Mouse (Mus musculus): Measurements from ENCODE around the gene Gna11. TPM values are rescaled to one million over a fixed set of nuclear protein-coding genes. Genes with fewer than 3 reads are reported as not detected.

Gna11 gene
- polyA plus RNA-seq, 1 experiment from 2014 or later = 97.6 TPM

DNA sequence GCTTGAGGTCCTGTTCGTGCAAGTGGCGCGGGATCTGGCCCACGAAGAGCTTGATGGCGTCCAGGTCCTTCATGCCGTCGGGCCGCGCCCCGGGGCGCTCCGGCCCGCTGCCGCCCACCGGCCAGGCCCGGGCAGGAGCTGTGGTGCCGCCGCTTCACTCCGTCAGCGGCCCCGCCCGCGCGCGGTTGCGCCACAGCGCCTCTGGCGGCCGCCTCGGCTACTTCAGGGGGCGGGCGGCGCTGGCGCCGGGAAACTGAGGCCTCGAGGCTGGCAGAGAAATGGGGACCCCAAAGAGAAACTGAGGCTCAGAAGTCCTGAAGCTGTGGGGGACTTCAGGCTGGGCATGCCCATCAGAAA lies 62.5 kb downstream of the Gna11 start, which contains the start of gene Celf5:
Celf5 (minus strand) TSS at position 177 of the 357 bp plus-strand sequence.
- peak within 1 kb of the TSS; percentile 85 for H3K9ac ChIP-seq (ENCODE audit: low read length)
- 0% methylated on average over 24 of the region's 36 CpGs for WGBS
- ATAC-seq (peak; percentile 81), DNase-seq (ENCODE audit: low spot score) (peak; percentile 67)
- peak within 1 kb of the TSS; percentile 72 for H3K4me3 ChIP-seq (ENCODE audit: low read depth, low read length)
- H3K9me3 ChIP-seq (replicated peaks; ENCODE audit: control insufficient read depth, low read length) = no peaks in the 10 kb centered on the region
- H3K27me3 ChIP-seq (replicated peaks; ENCODE audit: control insufficient read depth, insufficient read depth, low read length) = no peaks in the 10 kb centered on the region
- H3K27ac ChIP-seq (ENCODE audit: low read depth, low read length) = peak within 1 kb of the TSS; percentile 70
- H3K4me1 ChIP-seq (ENCODE audit: control insufficient read depth, insufficient read depth, low read length) = peaks cover 23% of the 10 kb centered on the region
- peak within 1 kb of the TSS; percentile 60 for H3K4me2 ChIP-seq (ENCODE audit: low read length)
- peaks cover 15% of the 10 kb centered on the region for H3K36me3 ChIP-seq (ENCODE audit: control insufficient read depth, insufficient read depth, low read length)

DNA sequence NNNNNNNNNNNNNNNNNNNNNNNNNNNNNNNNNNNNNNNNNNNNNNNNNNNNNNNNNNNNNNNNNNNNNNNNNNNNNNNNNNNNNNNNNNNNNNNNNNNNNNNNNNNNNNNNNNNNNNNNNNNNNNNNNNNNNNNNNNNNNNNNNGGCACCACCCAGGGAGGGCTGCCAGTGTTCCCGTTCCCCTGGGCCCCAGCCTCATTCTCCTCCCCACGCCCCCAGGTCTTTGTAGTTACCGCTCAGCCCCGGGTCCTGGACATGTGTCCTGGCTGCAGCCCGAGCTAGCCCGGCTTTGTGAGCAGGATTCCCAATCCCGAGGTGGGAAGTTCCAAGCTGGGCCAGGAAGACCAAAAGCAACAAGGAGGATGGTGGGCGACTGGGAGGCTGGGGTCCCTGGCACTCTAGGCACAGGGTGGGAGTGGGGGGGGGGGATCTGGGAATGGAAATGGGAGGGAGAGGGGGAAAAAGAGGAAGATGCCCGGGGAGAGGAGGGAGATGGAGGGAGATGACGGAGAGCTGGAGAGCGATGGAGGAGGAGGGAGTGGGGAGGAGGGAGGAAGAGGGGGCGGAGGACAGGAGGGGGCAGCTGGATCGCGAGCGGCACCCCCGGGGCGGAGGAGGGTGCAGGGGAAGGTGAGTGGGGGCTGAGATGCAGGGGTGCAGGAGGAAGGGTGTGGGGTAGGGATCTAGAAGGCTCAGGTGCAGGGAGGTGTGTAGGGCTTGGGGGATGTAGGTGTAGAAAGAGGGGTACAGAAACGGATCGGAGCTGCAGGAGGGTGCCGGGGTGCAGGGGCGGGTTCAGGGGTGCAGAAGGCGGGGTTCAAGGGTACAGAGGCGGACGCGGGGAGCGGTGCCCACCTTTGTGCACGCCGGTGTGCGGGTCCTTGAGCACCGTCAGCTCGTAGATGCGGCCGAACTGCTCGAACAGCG lies 63.1 kb downstream of the Gna11 start:
- peak overlapping the region; percentile 60 for H3K4me2 ChIP-seq (ENCODE audit: low read length)
- peaks cover 24% of the 10 kb centered on the region for H3K4me1 ChIP-seq (ENCODE audit: control insufficient read depth, insufficient read depth, low read length)
- peak overlapping the region; percentile 72 for H3K4me3 ChIP-seq (ENCODE audit: low read depth, low read length)
- peak overlapping the region; percentile 70 for H3K27ac ChIP-seq (ENCODE audit: low read depth, low read length)
- H3K27me3 ChIP-seq (replicated peaks; ENCODE audit: control insufficient read depth, insufficient read depth, low read length) = no peaks in the 10 kb centered on the region
- ATAC-seq (peak; percentile 45), DNase-seq (ENCODE audit: low spot score) (peak; percentile 55)
- 3% methylated on average over 28 of the region's 35 CpGs for WGBS
- H3K36me3 ChIP-seq (ENCODE audit: control insufficient read depth, insufficient read depth, low read length) = peaks cover 9% of the 10 kb centered on the region
- peak overlapping the region; percentile 85 for H3K9ac ChIP-seq (ENCODE audit: low read length)
- no peaks in the 10 kb centered on the region for H3K9me3 ChIP-seq (replicated peaks; ENCODE audit: control insufficient read depth, low read length)

Small RNA genes lying within 50 kb of the gene (microRNA-seq; reads per million reads assigned to microRNA genes)
- gene Gm25595 = not detected

Other genes starting within 250 kb of the Gna11 start
- gene Cactin, start 224.1 kb downstream of the Gna11 start, polyA plus RNA-seq (2014; fragmentation: Nextera tagmentation; extraction: Ambion mirVana) = 16.8 and 22.2 TPM in 2 replicates
- gene Tbxa2r, start 216.5 kb downstream of the Gna11 start, polyA plus RNA-seq (2014; fragmentation: Nextera tagmentation; extraction: Ambion mirVana) = 2.9 and 4.1 TPM in 2 replicates
- not detected in 2 replicates for gene Gipc3, start 201.9 kb downstream of the Gna11 start, polyA plus RNA-seq (2014; fragmentation: Nextera tagmentation; extraction: Ambion mirVana)
- gene Hmg20b, start 194.7 kb downstream of the Gna11 start, polyA plus RNA-seq (2014; fragmentation: Nextera tagmentation; extraction: Ambion mirVana) = 42.5 and 44.4 TPM in 2 replicates
- gene Mfsd12, start 187.7 kb downstream of the Gna11 start, polyA plus RNA-seq (2014; fragmentation: Nextera tagmentation; extraction: Ambion mirVana) = 4.1 and 4.9 TPM in 2 replicates
- gene 4930404N11Rik, start 179.4 kb downstream of the Gna11 start, polyA plus RNA-seq (2014; fragmentation: Nextera tagmentation; extraction: Ambion mirVana) = 0.33 TPM in 1 of 2 replicates, not detected in the other
- gene Fzr1, start 166.7 kb downstream of the Gna11 start, polyA plus RNA-seq (2014; fragmentation: Nextera tagmentation; extraction: Ambion mirVana) = 101 and 109 TPM in 2 replicates
- gene Dohh, start 160.8 kb downstream of the Gna11 start, polyA plus RNA-seq (2014; fragmentation: Nextera tagmentation; extraction: Ambion mirVana) = 78.7 and 78.8 TPM in 2 replicates
- gene Gm48551, start 160.7 kb downstream of the Gna11 start, polyA plus RNA-seq (2014; fragmentation: Nextera tagmentation; extraction: Ambion mirVana) = 3.6 and 4.8 TPM in 2 replicates
- 0.65 and 0.69 TPM in 2 replicates for gene Gm48552, start 156.2 kb downstream of the Gna11 start, polyA plus RNA-seq (2014; fragmentation: Nextera tagmentation; extraction: Ambion mirVana)
- 1.5 and 2.0 TPM in 2 replicates for gene Smim24, start 152.1 kb downstream of the Gna11 start, polyA plus RNA-seq (2014; fragmentation: Nextera tagmentation; extraction: Ambion mirVana)
- 16.6 and 17.9 TPM in 2 replicates for gene Nfic, start 89.6 kb downstream of the Gna11 start, polyA plus RNA-seq (2014; fragmentation: Nextera tagmentation; extraction: Ambion mirVana)
- 57.9 and 69.6 TPM in 2 replicates for gene Celf5, start 62.5 kb downstream of the Gna11 start, polyA plus RNA-seq (2014; fragmentation: Nextera tagmentation; extraction: Ambion mirVana)
- gene Ncln, start 48.8 kb downstream of the Gna11 start, polyA plus RNA-seq (2014; fragmentation: Nextera tagmentation; extraction: Ambion mirVana) = 36.8 and 52.0 TPM in 2 replicates
- gene S1pr4, start 45.1 kb downstream of the Gna11 start, polyA plus RNA-seq (2014; fragmentation: Nextera tagmentation; extraction: Ambion mirVana) = 0.26 and 0.53 TPM in 2 replicates
- 0.90 and 1.2 TPM in 2 replicates for gene Gna15, start 21.0 kb downstream of the Gna11 start, polyA plus RNA-seq (2014; fragmentation: Nextera tagmentation; extraction: Ambion mirVana)
- 415 and 532 TPM in 2 replicates for gene Aes, start 14.3 kb upstream of the Gna11 start, polyA plus RNA-seq (2014; fragmentation: Nextera tagmentation; extraction: Ambion mirVana)
- gene Tle2, start 29.4 kb upstream of the Gna11 start, polyA plus RNA-seq (2014; fragmentation: Nextera tagmentation; extraction: Ambion mirVana) = 12.0 and 17.2 TPM in 2 replicates
- 2.4 and 2.5 TPM in 2 replicates for gene Tle6, start 55.9 kb upstream of the Gna11 start, polyA plus RNA-seq (2014; fragmentation: Nextera tagmentation; extraction: Ambion mirVana)
- 0.81 and 1.0 TPM in 2 replicates for gene BC025920, start 61.1 kb upstream of the Gna11 start, polyA plus RNA-seq (2014; fragmentation: Nextera tagmentation; extraction: Ambion mirVana)
- 46.0 and 47.4 TPM in 2 replicates for gene Sirt6, start 82.6 kb upstream of the Gna11 start, polyA plus RNA-seq (2014; fragmentation: Nextera tagmentation; extraction: Ambion mirVana)
- 5.2 and 6.3 TPM in 2 replicates for gene Ankrd24, start 83.3 kb upstream of the Gna11 start, polyA plus RNA-seq (2014; fragmentation: Nextera tagmentation; extraction: Ambion mirVana)
- gene Gm10778, start 103.9 kb upstream of the Gna11 start, polyA plus RNA-seq (2014; fragmentation: Nextera tagmentation; extraction: Ambion mirVana) = 5.1 and 7.1 TPM in 2 replicates
- 20.4 and 22.1 TPM in 2 replicates for gene Zfp433, start 159.6 kb upstream of the Gna11 start, polyA plus RNA-seq (2014; fragmentation: Nextera tagmentation; extraction: Ambion mirVana)
- gene Gm3055, start 226.0 kb upstream of the Gna11 start, polyA plus RNA-seq (2014; fragmentation: Nextera tagmentation; extraction: Ambion mirVana) = 20.4 and 26.3 TPM in 2 replicates

Measured in forebrain, embryonic 14.5 days (tissue).